22 mouse cellular contexts compared by ENCODE assay signal in genomic region chr11:52726001-52726400, GRCm38 (mm10). TPM values are rescaled to one million over a fixed set of nuclear protein-coding genes. Genes with fewer than 3 reads are reported as not detected.
DNase-seq lines count a peak whose midpoint lies in the region; ATAC-seq and TF ChIP-seq lines count a peak whose summit lies in the region.
"Had no signal": no experiment of that assay in that cellular context is flagged by ENCODE, and none has a peak within 500 bp of the region (broad histone marks: within the 10 kb centered on the region; RNA-seq: fewer than 3 reads in every experiment).

No protein-coding gene starts in this region.

- no peaks in the 10 kb centered on the region for H3K9me3 ChIP-seq in hindbrain, postnatal 0 days (ENCODE audit: low read length)
- no peaks in the 10 kb centered on the region for H3K9me3 ChIP-seq in hindbrain, embryonic 16.5 days (ENCODE audit: control insufficient read depth, low read length)
- H3K9me3 ChIP-seq in midbrain, embryonic 11.5 days (ENCODE audit: control insufficient read depth, low read length): no peaks in the 10 kb centered on the region
- peaks cover 3% of the 10 kb centered on the region; the same call in 1 of the 2 replicates for H3K9me3 ChIP-seq in midbrain, embryonic 14.5 days (ENCODE audit: control insufficient read depth, low read length)
- H3K9me3 ChIP-seq in stomach, postnatal 0 days (ENCODE audit: control insufficient read depth, low read length): no peaks in the 10 kb centered on the region
- H3K9me3 ChIP-seq: embryonic facial prominence, embryonic 10.5 days had no signal

- no peak overlapping the region for H3K9ac ChIP-seq in hindbrain, postnatal 0 days (replicated peaks; ENCODE audit: low read length)
- no peak overlapping the region for H3K9ac ChIP-seq in hindbrain, embryonic 16.5 days (ENCODE audit: low read depth, low read length)
- no peak overlapping the region for H3K9ac ChIP-seq in midbrain, embryonic 11.5 days (ENCODE audit: low read length)
- H3K9ac ChIP-seq in midbrain, embryonic 14.5 days (replicated peaks; ENCODE audit: low read length): no peak overlapping the region
- no peak overlapping the region for H3K9ac ChIP-seq in stomach, postnatal 0 days (ENCODE audit: low read length)
- H3K9ac ChIP-seq: heart, embryonic 12.5 days; midbrain, embryonic 12.5 days had no signal

- no peak overlapping the region for H3K4me3 ChIP-seq in hindbrain, postnatal 0 days (ENCODE audit: low read length)
- H3K4me3 ChIP-seq in hindbrain, embryonic 16.5 days (ENCODE audit: low read length): no peak overlapping the region
- no peak overlapping the region for H3K4me3 ChIP-seq in midbrain, embryonic 11.5 days (ENCODE audit: low read depth, low read length)
- H3K4me3 ChIP-seq in midbrain, embryonic 14.5 days (replicated peaks; ENCODE audit: low read depth, low read length): no peak overlapping the region
- no peak overlapping the region for H3K4me3 ChIP-seq in stomach, postnatal 0 days (ENCODE audit: low read depth, low read length)
- H3K4me3 ChIP-seq: embryonic facial prominence, embryonic 10.5 days; erythroblast, embryonic 14.5 days; heart, embryonic 12.5 days; midbrain, embryonic 12.5 days had no signal

- no peaks in the 10 kb centered on the region for H3K36me3 ChIP-seq in hindbrain, postnatal 0 days (ENCODE audit: insufficient read depth, low read length)
- H3K36me3 ChIP-seq in hindbrain, embryonic 16.5 days (ENCODE audit: control insufficient read depth, insufficient read depth, low read length): no peaks in the 10 kb centered on the region
- no peaks in the 10 kb centered on the region for H3K36me3 ChIP-seq in midbrain, embryonic 11.5 days (ENCODE audit: control insufficient read depth, insufficient read depth, low read length)
- H3K36me3 ChIP-seq in midbrain, embryonic 14.5 days (ENCODE audit: control insufficient read depth, insufficient read depth, low read length): no peaks in the 10 kb centered on the region
- no peaks in the 10 kb centered on the region for H3K36me3 ChIP-seq in stomach, postnatal 0 days (ENCODE audit: control insufficient read depth, insufficient read depth, low read length)
- H3K36me3 ChIP-seq: embryonic facial prominence, embryonic 10.5 days; heart, embryonic 12.5 days; midbrain, embryonic 12.5 days had no signal

- no peak for TF ChIP-seq EP300 in stomach, postnatal 0 days (optimal IDR thresholded peaks at IDR 0.05)

- no peak for ATAC-seq in hindbrain, postnatal 0 days
- no peak for ATAC-seq in hindbrain, embryonic 16.5 days
- ATAC-seq in midbrain, embryonic 11.5 days (ENCODE audit: low FRiP score): no peak
- ATAC-seq in midbrain, embryonic 14.5 days (ENCODE audit: low FRiP score, low TSS enrichment): no peak
- no peak for ATAC-seq in stomach, postnatal 0 days (ENCODE audit: low FRiP score, low TSS enrichment)
- ATAC-seq: forebrain, embryonic 16.5 days; inflammation-experienced regulatory T-cells, adult 6 months had no signal

- H3K27ac ChIP-seq in hindbrain, postnatal 0 days: no peak overlapping the region
- H3K27ac ChIP-seq in hindbrain, embryonic 16.5 days (ENCODE audit: low read depth, low read length): no peak overlapping the region
- no peak overlapping the region for H3K27ac ChIP-seq in midbrain, embryonic 11.5 days (ENCODE audit: low read depth, low read length)
- no peak overlapping the region for H3K27ac ChIP-seq in midbrain, embryonic 14.5 days (replicated peaks; ENCODE audit: low read depth, low read length)
- H3K27ac ChIP-seq in stomach, postnatal 0 days (replicated peaks): no peak overlapping the region
- H3K27ac ChIP-seq: embryonic facial prominence, embryonic 10.5 days; midbrain, embryonic 12.5 days had no signal

- H3K4me1 ChIP-seq in hindbrain, postnatal 0 days (ENCODE audit: insufficient read depth, low read length): no peaks in the 10 kb centered on the region
- H3K4me1 ChIP-seq in hindbrain, embryonic 16.5 days (ENCODE audit: control insufficient read depth, insufficient read depth, low read depth, low read length): no peaks in the 10 kb centered on the region
- H3K4me1 ChIP-seq in midbrain, embryonic 11.5 days (ENCODE audit: control insufficient read depth, insufficient read depth, low read length): no peaks in the 10 kb centered on the region
- no peaks in the 10 kb centered on the region for H3K4me1 ChIP-seq in midbrain, embryonic 14.5 days (ENCODE audit: control insufficient read depth, insufficient read depth, low read length)
- H3K4me1 ChIP-seq in stomach, postnatal 0 days (replicated peaks; ENCODE audit: control insufficient read depth, insufficient read depth): no peaks in the 10 kb centered on the region
- H3K4me1 ChIP-seq: embryonic facial prominence, embryonic 10.5 days; heart, embryonic 12.5 days; midbrain, embryonic 12.5 days had no signal

- no peak for DNase-seq in hindbrain, postnatal 0 days (ENCODE audit: low spot score)
- DNase-seq in midbrain, embryonic 11.5 days (ENCODE audit: low spot score, missing footprints): peak; percentile 79
- no peak for DNase-seq in midbrain, embryonic 14.5 days
- peak; percentile 30 for DNase-seq in NIH3T3 (ENCODE audit: low read depth)
- no peak for DNase-seq in stomach, postnatal 0 days (ENCODE audit: low spot score)
- DNase-seq in urinary bladder, postnatal 25 days (ENCODE audit: low spot score): no peak
- DNase-seq in adrenal gland, adult (ENCODE audit: inconsistent age in 2 of 2, low spot score in 1 of 2): no peak
- DNase-seq: cerebellum, adult 11-12 months; cerebellum, postnatal 36 days; gastrocnemius, postnatal 25 days; heart, postnatal 4 days; kidney, postnatal 10 days; lung, postnatal 14 days; right cerebral cortex, postnatal 25 days had no signal

- peak; percentile 37 for TF ChIP-seq CTCF in hindbrain, postnatal 0 days (IDR thresholded peaks at IDR 0.05; ENCODE audit: low read depth)
- TF ChIP-seq CTCF in stomach, postnatal 0 days (IDR thresholded peaks at IDR 0.05; ENCODE audit: low read depth): peak; percentile 49; the same call in 1 of the 2 replicates

- no peaks in the 10 kb centered on the region for H3K27me3 ChIP-seq in hindbrain, postnatal 0 days (ENCODE audit: insufficient read depth, low read length)
- no peaks in the 10 kb centered on the region for H3K27me3 ChIP-seq in hindbrain, embryonic 16.5 days (replicated peaks; ENCODE audit: control insufficient read depth, insufficient read depth, low read length)
- H3K27me3 ChIP-seq in midbrain, embryonic 11.5 days (ENCODE audit: control insufficient read depth, insufficient read depth, low read length): no peaks in the 10 kb centered on the region
- H3K27me3 ChIP-seq in midbrain, embryonic 14.5 days (ENCODE audit: control insufficient read depth, insufficient read depth, low read length): no peaks in the 10 kb centered on the region
- H3K27me3 ChIP-seq in stomach, postnatal 0 days (ENCODE audit: control insufficient read depth, insufficient read depth, low read length): no peaks in the 10 kb centered on the region
- H3K27me3 ChIP-seq: heart, embryonic 12.5 days; midbrain, embryonic 12.5 days had no signal

- H3K4me2 ChIP-seq in hindbrain, postnatal 0 days (ENCODE audit: low read depth, low read length): no peak overlapping the region
- H3K4me2 ChIP-seq in hindbrain, embryonic 16.5 days (ENCODE audit: low read length): no peak overlapping the region
- H3K4me2 ChIP-seq in midbrain, embryonic 11.5 days: no peak overlapping the region
- H3K4me2 ChIP-seq in midbrain, embryonic 14.5 days (ENCODE audit: low read length): no peak overlapping the region
- no peak overlapping the region for H3K4me2 ChIP-seq in stomach, postnatal 0 days (replicated peaks; ENCODE audit: low read depth)
- H3K4me2 ChIP-seq: heart, embryonic 12.5 days; midbrain, embryonic 12.5 days had no signal

- 100% methylated on average over 1 of the region's 1 CpGs for WGBS in hindbrain, postnatal 0 days
- 100% methylated on average over 1 of the region's 1 CpGs for WGBS in hindbrain, embryonic 16.5 days
- WGBS in midbrain, embryonic 11.5 days: 89% methylated on average over 1 of the region's 1 CpGs
- WGBS in midbrain, embryonic 14.5 days: 97% methylated on average over 1 of the region's 1 CpGs
- WGBS in stomach, postnatal 0 days: 97% methylated on average over 1 of the region's 1 CpGs

RNA-seq across cellular contexts. Expression of gene Fstl4, which starts 38.4 kb away (rescaled TPM):
- 10.9 and 11.3 TPM in 2 replicates for total RNA-seq in hindbrain, postnatal 0 days (2014; rRNA removed)
- 10.9 TPM in 2 replicates for polyA plus RNA-seq in hindbrain, postnatal 0 days (2015; fragmentation: Nextera tagmentation; extraction: Ambion mirVana)
- polyA plus RNA-seq in hindbrain, embryonic 16.5 days (2015; fragmentation: Nextera tagmentation; extraction: Ambion mirVana): 14.1 and 14.2 TPM in 2 replicates
- polyA plus RNA-seq in midbrain, embryonic 11.5 days (2014; fragmentation: Nextera tagmentation; extraction: Ambion mirVana): 0.64 and 0.90 TPM in 2 replicates
- 6.7 and 7.2 TPM in 2 replicates for polyA plus RNA-seq in midbrain, embryonic 14.5 days (2014; fragmentation: Nextera tagmentation; extraction: Ambion mirVana)
- polyA plus RNA-seq in stomach, postnatal 0 days (2015; fragmentation: Nextera tagmentation; extraction: Ambion mirVana): 1.1 TPM in 2 replicates
- polyA plus RNA-seq: erythroblast, embryonic 14.5 days; inflammation-experienced regulatory T-cells, adult 6 months; liver, adult 2 months had no signal

Comparison
In these comparisons a context has a peak if more than half of its experiments do, and no peak if none do; other contexts are left out.
1. DNase-seq: peak in midbrain, embryonic 11.5 days (single experiment) and NIH3T3 (single experiment); none in hindbrain, postnatal 0 days (single experiment), midbrain, embryonic 14.5 days (single experiment), stomach, postnatal 0 days (single experiment), urinary bladder, postnatal 25 days (single experiment) and adrenal gland, adult (0 of 2).